Mouse (Mus musculus) forelimb bud, embryonic 11.5 days (tissue): Measurements from ENCODE around the gene Zdhhc12.
A peak's percentile ranks its signal among the peaks of the same experiment; 100 is the strongest.
"Not testable (repeated sequence)": the region's sequence is repeated elsewhere in the genome, so short reads cannot be mapped to it uniquely, and the experiment has no call there.

Source experiments
- DNase-seq: peaks from one replicate; pipeline ENCODE4 v3.0.0-alpha.2; 2012; ENCODE audit warnings: low read depth, low spot score

The Zdhhc12 gene

GRCm38 (mm10) chr2:30063791-30064190 lies 29.7 kb downstream of the Zdhhc12 start:
- no peak for DNase-seq

GRCm38 (mm10) chr2:30063235-30063634 lies 30.2 kb downstream of the Zdhhc12 start:
- no peak for DNase-seq

- peak; percentile 73 for DNase-seq
These were observed 31.0 kb downstream of the Zdhhc12 start for GRCm38 (mm10) chr2:30062249-30063093.

- DNase-seq: peak; percentile 74
These were observed 32.0 kb downstream of the Zdhhc12 start for GRCm38 (mm10) chr2:30061215-30062166.

- no peak for DNase-seq
These were observed 35.0 kb downstream of the Zdhhc12 start for GRCm38 (mm10) chr2:30058418-30058817.

GRCm38 (mm10) chr2:30057223-30057904 lies 36.1 kb downstream of the Zdhhc12 start, which contains the start of gene Set:
Gene Set (plus strand): TSS chr2:30057378.
- DNase-seq: no peak

- DNase-seq: no peak
These were observed 36.7 kb downstream of the Zdhhc12 start for GRCm38 (mm10) chr2:30056736-30057135.

GRCm38 (mm10) chr2:30055310-30055709 lies 38.1 kb downstream of the Zdhhc12 start:
- DNase-seq: not testable (repeated sequence)

GRCm38 (mm10) chr2:30051992-30052761 lies 41.3 kb downstream of the Zdhhc12 start:
- no peak for DNase-seq

GRCm38 (mm10) chr2:30049831-30050230 lies 43.6 kb downstream of the Zdhhc12 start:
- no peak for DNase-seq

GRCm38 (mm10) chr2:30048699-30049388 lies 44.6 kb downstream of the Zdhhc12 start, which contains the start of gene Wdr34:
Gene Wdr34 (minus strand): TSS chr2:30048881.
- peak; percentile 95 for DNase-seq

GRCm38 (mm10) chr2:30048101-30048501 lies 45.3 kb downstream of the Zdhhc12 start:
- DNase-seq: no peak

GRCm38 (mm10) chr2:30047127-30047526 lies 46.3 kb downstream of the Zdhhc12 start:
- no peak for DNase-seq

- no peak for DNase-seq
These were observed 48.9 kb downstream of the Zdhhc12 start for GRCm38 (mm10) chr2:30044550-30044949.

GRCm38 (mm10) chr2:30042445-30042844 lies 51.0 kb downstream of the Zdhhc12 start:
- DNase-seq: peak; percentile 75
